Mouse (Mus musculus): Measurements from ENCODE around the gene Gm10320. TPM values are rescaled to one million over a fixed set of nuclear protein-coding genes. Genes with fewer than 3 reads are reported as not detected.

Gene Gm10320
- polyA plus RNA-seq (2017; shearing (Covaris generic)) = 0.82 TPM

DNA sequence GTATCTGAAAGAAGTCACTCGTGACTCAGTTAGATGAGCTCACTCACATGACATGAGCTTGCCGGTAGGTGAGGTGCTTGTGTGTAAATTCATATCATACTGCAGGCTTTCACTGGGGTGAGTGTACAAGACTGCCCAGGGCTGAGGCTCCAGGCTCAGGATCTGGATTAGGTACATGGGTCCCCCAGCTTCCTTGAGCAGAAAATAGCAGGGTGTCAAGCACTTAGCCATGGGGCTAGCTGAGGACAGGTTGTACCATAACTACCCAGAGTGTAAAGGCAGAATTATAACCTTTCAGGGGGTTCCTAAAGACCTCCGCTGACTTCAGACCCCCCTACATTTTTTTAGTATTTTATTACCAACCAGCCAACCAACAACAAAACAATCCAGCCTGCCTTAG lies at the start of gene Gm10320:
Gene Gm10320 (minus strand): TSS at position 93 of the 400 bp plus-strand sequence.

Other genes with a start within 250 kb of the Gm10320 start
- 31.6 TPM for gene Utp15, start 229.0 kb downstream of the Gm10320 start, polyA plus RNA-seq (2017; shearing (Covaris generic))
- 27.4 TPM for gene Ankra2, start 228.9 kb downstream of the Gm10320 start, polyA plus RNA-seq (2017; shearing (Covaris generic))
- not detected for gene Gm21976, start 212.1 kb downstream of the Gm10320 start, polyA plus RNA-seq (2017; shearing (Covaris generic))
- gene Btf3, start 175.0 kb downstream of the Gm10320 start, polyA plus RNA-seq (2017; shearing (Covaris generic)) = 605 TPM
- 0.07 TPM for gene Foxd1, start 137.8 kb downstream of the Gm10320 start, polyA plus RNA-seq (2017; shearing (Covaris generic))
- not detected for gene Tmem174, start 145.4 kb upstream of the Gm10320 start, polyA plus RNA-seq (2017; shearing (Covaris generic))
- gene Tmem171, start 202.8 kb upstream of the Gm10320 start, polyA plus RNA-seq (2017; shearing (Covaris generic)) = not detected